Mouse (Mus musculus) forebrain, embryonic 15.5 days (tissue): ENCODE data around the gene Cd8a. TPM values are rescaled to one million over a fixed set of nuclear protein-coding genes. Genes with fewer than 3 reads are reported as not detected.
"Not testable (repeated sequence)": the region's sequence is repeated elsewhere in the genome, so short reads cannot be mapped to it uniquely, and the experiment has no call there.

Source experiments
- ATAC-seq: fragments of 200-750 bp; cut with Nextera tagmentation; replicated peaks from 2 replicates; pipeline ENCODE4 v1.8.0; 2017; ENCODE audit warnings: mild to moderate bottlenecking, moderate TSS enrichment, moderate library complexity
- H3K27ac ChIP-seq: fragments of 300-500 bp; sonication (generic); replicated peaks from 2 replicates; pipeline ENCODE4 v1.5.1; 2015; ENCODE audit warnings: mild to moderate bottlenecking, inconsistent platforms
- H3K27me3 ChIP-seq: fragments of 300-500 bp; sonication (generic); 2 replicates; pipeline ENCODE4 v1.6.1; 2015; ENCODE audit warnings: inconsistent platforms
- H3K36me3 ChIP-seq: fragments of 300-500 bp; sonication (generic); 2 replicates; pipeline ENCODE4 v1.6.1; 2015; ENCODE audit warnings: mild to moderate bottlenecking, inconsistent platforms
- H3K4me1 ChIP-seq: fragments of 300-500 bp; sonication (generic); 2 replicates; pipeline ENCODE4 v1.6.1; 2015; ENCODE audit warnings: inconsistent platforms
- H3K4me2 ChIP-seq: fragments of 300-500 bp; sonication (generic); replicated peaks from 2 replicates; pipeline ENCODE4 v1.6.1; 2015; ENCODE audit warnings: mild to moderate bottlenecking, inconsistent platforms
- H3K4me3 ChIP-seq: fragments of 300-500 bp; sonication (generic); 2 replicates; pipeline ENCODE4 v1.5.1; 2015; ENCODE audit warnings: mild to moderate bottlenecking, inconsistent platforms
- H3K9ac ChIP-seq: fragments of 300-500 bp; sonication (generic); replicated peaks from 2 replicates; pipeline ENCODE4 v1.6.1; 2015; ENCODE audit warnings: mild to moderate bottlenecking, inconsistent platforms
- H3K9me3 ChIP-seq: fragments of 300-500 bp; sonication (generic); 2 replicates; pipeline ENCODE4 v1.6.1; 2016; ENCODE audit warnings: inconsistent platforms
- WGBS: fragments of 180-500 bp; shearing (Covaris S2); methylation state at CpG from one replicate; pipeline ENCODE4 v1.1.7; 2015; ENCODE audit warnings: mixed read lengths; 5-methylcytosine and 5-hydroxymethylcytosine counted together
- polyA plus RNA-seq: library from polyadenylated mRNA; unstranded; fragments of >200 nt; fragmentation: Nextera tagmentation; extraction: Ambion mirVana; gene quantifications from 2 replicates; pipeline ENCODE4 v1.2.1, GENCODE M21; 2015

Cd8a gene
- not detected in 2 replicates for polyA plus RNA-seq

DNA sequence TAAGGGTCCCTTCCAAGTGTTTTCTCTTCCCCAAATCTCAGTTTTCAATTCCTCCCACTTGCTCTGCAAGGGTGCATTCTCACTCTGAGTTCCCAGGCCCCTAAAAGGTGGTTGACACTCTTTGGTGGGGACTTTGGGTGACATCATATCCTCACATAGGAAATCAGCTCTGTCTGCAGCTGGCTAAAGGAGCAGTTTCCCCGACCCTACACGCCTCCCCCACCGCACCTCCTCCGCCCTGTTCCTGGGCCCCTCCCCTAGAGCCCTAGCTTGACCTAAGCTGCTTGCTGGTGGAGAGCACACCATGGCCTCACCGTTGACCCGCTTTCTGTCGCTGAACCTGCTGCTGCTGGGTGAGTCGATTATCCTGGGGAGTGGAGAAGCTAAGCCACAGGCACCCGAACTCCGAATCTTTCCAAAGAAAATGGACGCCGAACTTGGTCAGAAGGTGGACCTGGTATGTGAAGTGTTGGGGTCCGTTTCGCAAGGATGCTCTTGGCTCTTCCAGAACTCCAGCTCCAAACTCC lies at the start of gene Cd8a:
Gene Cd8a (plus strand): TSS at position 179 of the 527 bp plus-strand sequence.
- no peak within 1 kb of the TSS for H3K27ac ChIP-seq
- ATAC-seq = no peak
- H3K4me2 ChIP-seq = no peak within 1 kb of the TSS
- WGBS = 79% methylated on average over 14 of the region's 14 CpGs
- H3K27me3 ChIP-seq = no peaks in the 10 kb centered on the region
- H3K4me3 ChIP-seq = no peak within 1 kb of the TSS
- no peaks in the 10 kb centered on the region for H3K4me1 ChIP-seq
- H3K9ac ChIP-seq = no peak within 1 kb of the TSS
- no peaks in the 10 kb centered on the region for H3K9me3 ChIP-seq
- H3K36me3 ChIP-seq = no peaks in the 10 kb centered on the region

DNA sequence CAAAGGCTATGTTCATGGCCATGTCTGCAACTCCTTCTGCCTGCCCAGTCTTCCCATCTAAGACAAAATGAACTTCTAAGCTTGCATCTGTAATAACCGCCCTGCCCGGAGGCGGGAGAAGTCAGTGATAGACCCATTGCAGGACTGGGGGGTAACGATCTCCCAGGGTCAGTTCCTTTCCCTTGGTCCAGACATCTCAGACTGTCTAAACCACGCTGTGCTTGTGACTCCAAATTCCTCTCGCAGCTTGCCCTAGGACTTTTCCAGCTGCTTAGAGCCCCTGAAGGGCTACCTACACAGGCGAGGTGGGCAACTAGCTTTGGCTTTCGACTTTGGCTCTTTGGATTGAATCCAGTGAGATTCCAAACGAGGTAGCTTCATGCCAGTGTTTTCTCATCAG lies 48.4 kb upstream of the Cd8a start:
- 89% methylated on average over 9 of the region's 9 CpGs for WGBS
- no peak for ATAC-seq
- Histone ChIP-seq H3K4me2 (no peak overlapping the region), H3K9me3 (no peaks in the 10 kb centered on the region), H3K9ac (no peak overlapping the region), H3K27me3 (no peaks in the 10 kb centered on the region), H3K27ac (no peak overlapping the region), H3K36me3 (no peaks in the 10 kb centered on the region), H3K4me1 (no peaks in the 10 kb centered on the region), H3K4me3 (no peak overlapping the region)

DNA sequence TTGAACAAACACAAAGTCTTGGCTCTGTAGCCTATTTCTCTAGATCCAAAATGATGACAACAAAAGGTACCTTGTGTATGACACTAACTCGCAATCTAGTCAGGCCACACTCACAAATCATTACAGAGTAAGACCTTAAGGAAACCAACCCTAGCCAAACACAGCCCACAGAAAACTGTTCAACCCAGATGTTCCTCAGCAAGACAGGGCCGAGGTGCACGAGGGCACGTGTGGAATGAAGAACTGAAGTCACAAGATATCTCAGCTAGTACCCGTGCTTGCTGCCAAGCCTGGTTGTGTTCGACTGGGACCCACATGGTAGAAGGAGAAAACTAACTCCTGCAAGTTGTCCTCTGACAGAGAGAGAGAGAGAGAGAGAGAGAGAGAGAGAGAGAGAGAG lies 43.3 kb upstream of the Cd8a start:
- no peak overlapping the region for H3K4me3 ChIP-seq
- H3K4me2 ChIP-seq = no peak overlapping the region
- ATAC-seq = no peak
- no peaks in the 10 kb centered on the region for H3K4me1 ChIP-seq
- WGBS = 90% methylated on average over 6 of the region's 6 CpGs
- H3K27me3 ChIP-seq = no peaks in the 10 kb centered on the region
- H3K36me3 ChIP-seq = no peaks in the 10 kb centered on the region
- H3K9ac ChIP-seq = no peak overlapping the region
- no peaks in the 10 kb centered on the region for H3K9me3 ChIP-seq
- no peak overlapping the region for H3K27ac ChIP-seq

DNA sequence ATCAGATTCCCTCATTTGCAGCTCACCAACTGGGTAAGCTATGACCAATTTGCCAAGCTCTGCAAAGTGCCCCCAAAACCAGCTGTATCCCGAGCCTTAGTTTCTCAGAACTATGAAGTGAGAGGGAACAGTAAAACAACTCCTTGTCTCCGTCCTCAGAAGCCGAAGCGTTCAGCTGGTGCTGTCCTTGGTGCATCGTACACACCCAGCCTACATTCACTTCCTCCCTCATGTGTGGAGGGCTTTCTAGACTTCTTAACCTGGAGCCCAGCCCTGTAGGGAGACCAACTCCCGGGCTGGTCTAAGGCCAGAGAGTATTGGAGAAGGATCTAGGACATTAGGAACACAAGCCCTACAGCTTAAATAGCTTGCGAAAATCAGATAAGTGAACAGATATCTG lies 42.7 kb upstream of the Cd8a start:
- H3K9me3 ChIP-seq = no peaks in the 10 kb centered on the region
- H3K27me3 ChIP-seq = no peaks in the 10 kb centered on the region
- no peak overlapping the region for H3K4me3 ChIP-seq
- no peaks in the 10 kb centered on the region for H3K4me1 ChIP-seq
- no peak for ATAC-seq
- H3K9ac ChIP-seq = no peak overlapping the region
- H3K36me3 ChIP-seq = no peaks in the 10 kb centered on the region
- no peak overlapping the region for H3K4me2 ChIP-seq
- WGBS = 90% methylated on average over 7 of the region's 7 CpGs
- H3K27ac ChIP-seq = no peak overlapping the region

DNA sequence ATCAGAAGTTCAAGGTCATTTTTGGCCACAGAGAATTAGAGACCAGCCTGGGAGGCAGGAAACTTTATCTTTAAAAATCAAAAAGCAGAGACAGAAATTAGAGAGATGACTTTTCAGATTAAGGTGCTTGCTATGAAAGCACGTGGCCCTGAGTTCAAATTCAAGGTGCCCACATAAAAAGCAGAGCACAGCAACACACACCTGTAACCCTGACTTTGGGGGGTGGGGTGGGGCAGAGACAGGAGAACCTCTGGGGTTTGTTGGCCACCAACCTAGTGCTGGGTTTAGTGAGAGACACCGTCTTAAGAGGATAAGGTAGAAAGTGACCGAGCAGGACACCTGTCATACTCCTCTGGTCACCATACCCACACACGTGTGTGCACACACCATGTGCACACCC lies 41.7 kb upstream of the Cd8a start:
- not testable (repeated sequence) for H3K27me3 ChIP-seq, ATAC-seq, H3K9ac ChIP-seq, H3K4me1 ChIP-seq, H3K36me3 ChIP-seq, H3K4me3 ChIP-seq, H3K9me3 ChIP-seq, H3K27ac ChIP-seq, H3K4me2 ChIP-seq
- 96% methylated on average over 2 of the region's 4 CpGs for WGBS

DNA sequence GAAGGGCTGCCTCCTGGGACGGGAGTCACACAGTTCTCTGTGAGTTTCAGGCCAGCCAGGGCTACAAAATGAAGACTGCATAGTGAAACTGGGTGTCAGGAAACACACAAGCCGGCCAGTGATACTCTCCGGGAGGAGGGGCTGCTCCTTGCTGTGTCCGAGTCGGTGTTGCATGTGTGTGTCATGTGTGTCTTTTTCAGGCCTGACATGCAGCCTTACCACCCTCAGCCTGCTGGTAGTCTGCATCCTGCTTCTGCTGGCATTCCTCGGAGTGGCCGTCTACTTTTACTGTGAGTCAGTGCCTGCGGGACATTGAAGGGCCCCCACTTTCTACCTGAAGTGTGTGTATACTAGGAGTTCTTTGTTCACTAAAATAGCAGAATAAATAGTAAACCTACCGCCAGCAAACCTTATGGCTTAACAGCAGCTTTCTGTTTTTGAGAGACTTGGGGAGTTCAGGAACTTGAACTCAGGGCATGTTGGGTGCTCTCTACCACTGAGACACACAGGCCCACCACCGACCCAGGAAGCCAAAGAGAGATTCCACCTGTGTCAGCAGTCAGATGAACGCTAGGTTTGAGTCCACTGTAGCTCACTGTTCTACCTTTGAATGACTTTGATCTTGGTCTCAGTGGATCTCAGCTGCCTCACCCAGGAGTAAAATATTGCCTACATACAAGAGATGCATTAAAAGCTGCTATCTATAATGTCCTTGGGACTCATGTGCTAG lies 40.8 kb upstream of the Cd8a start:
- Histone ChIP-seq H3K36me3 (no peaks in the 10 kb centered on the region), H3K4me2 (no peak overlapping the region), H3K9me3 (no peaks in the 10 kb centered on the region), H3K27me3 (no peaks in the 10 kb centered on the region), H3K4me1 (no peaks in the 10 kb centered on the region), H3K27ac (no peak overlapping the region), H3K9ac (no peak overlapping the region), H3K4me3 (no peak overlapping the region)
- ATAC-seq = no peak
- WGBS = 91% methylated on average over 11 of the region's 11 CpGs

DNA sequence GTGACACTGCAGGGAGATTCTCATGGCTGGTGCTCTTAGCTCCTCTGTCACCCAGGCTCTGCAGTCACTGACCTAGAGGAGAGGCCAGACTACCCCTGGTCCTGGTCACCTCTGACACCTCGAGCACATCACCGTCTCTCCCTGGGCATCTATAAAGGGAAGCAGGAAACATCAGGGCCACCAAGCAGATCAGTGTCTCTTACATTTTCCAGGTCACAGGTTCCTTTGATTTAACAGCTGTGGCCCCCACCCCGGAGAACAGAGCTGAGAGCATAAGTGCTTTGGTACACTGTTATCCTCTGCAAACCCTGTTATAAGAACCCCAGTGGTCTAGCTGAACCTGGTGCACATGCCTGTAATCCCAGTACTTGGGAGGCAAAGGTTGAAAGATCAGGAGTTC lies 40.2 kb upstream of the Cd8a start:
- no peak overlapping the region for H3K27ac ChIP-seq
- H3K4me3 ChIP-seq = no peak overlapping the region
- 83% methylated on average over 3 of the region's 3 CpGs for WGBS
- H3K4me1 ChIP-seq = no peaks in the 10 kb centered on the region
- H3K9me3 ChIP-seq = no peaks in the 10 kb centered on the region
- H3K27me3 ChIP-seq = no peaks in the 10 kb centered on the region
- no peak overlapping the region for H3K9ac ChIP-seq
- no peak for ATAC-seq
- no peak overlapping the region for H3K4me2 ChIP-seq
- H3K36me3 ChIP-seq = no peaks in the 10 kb centered on the region

DNA sequence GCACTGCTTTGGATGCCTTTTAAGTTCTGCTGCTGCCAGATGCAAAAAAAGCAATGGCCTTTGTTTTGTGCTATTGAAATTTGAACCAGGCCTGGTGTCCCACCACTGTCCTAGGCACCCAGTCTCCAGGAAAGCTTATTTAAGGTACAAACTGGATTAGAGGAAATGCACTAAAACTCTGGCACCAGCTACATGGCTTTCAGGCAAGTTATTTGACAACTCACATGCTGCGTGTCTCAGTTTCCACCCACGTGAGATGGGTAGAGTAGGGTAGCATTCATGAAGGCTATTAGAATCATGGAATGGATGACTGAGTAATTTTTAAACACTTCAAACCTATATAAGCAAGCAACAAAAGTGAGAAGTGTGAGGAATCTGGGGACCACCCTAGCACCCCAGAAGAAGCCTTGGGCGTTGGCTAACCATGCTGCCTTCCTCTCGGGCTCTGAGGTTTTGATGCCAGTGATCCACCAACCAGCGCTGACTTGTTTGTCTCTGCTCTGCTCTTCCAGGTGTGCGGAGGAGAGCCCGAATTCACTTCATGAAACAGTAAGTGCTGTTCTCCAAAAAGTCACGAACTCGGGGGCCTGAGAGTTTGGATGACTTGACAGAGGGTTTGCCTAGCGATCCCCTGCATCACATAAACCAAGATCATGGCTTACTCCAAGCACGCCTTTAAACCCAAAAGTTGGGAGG lies 39.5 kb upstream of the Cd8a start:
- Histone ChIP-seq H3K4me2 (no peak overlapping the region), H3K9ac (no peak overlapping the region), H3K27ac (no peak overlapping the region), H3K27me3 (no peaks in the 10 kb centered on the region), H3K4me1 (no peaks in the 10 kb centered on the region), H3K9me3 (no peaks in the 10 kb centered on the region), H3K36me3 (no peaks in the 10 kb centered on the region), H3K4me3 (no peak overlapping the region)
- ATAC-seq = no peak
- 91% methylated on average over 11 of the region's 11 CpGs for whole genome bisulfite sequencing

DNA sequence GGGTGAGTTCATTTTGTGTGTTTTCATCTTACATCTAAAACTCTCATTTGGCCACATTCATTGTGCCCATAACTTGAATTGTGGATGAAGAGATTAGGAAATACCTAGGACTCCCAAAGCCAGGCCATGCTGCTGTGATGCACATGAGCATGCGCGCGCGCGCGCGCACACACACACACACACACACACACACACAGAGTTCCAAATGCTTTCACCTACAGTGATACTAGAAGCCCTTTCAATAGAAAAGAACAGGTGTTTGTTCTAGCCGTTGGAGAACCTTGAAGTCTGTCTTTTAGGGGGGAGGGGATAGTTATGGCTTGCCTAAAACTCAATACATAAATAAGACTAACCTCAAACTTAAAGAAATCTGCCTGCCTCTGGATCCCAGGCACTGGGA lies 35.6 kb upstream of the Cd8a start:
- Histone ChIP-seq H3K4me2 (no peak overlapping the region), H3K36me3 (no peaks in the 10 kb centered on the region), H3K9me3 (no peaks in the 10 kb centered on the region), H3K4me1 (no peaks in the 10 kb centered on the region), H3K27ac (no peak overlapping the region), H3K4me3 (no peak overlapping the region), H3K27me3 (no peaks in the 10 kb centered on the region), H3K9ac (no peak overlapping the region)
- 95% methylated on average over 8 of the region's 8 CpGs for whole genome bisulfite sequencing
- ATAC-seq = no peak

DNA sequence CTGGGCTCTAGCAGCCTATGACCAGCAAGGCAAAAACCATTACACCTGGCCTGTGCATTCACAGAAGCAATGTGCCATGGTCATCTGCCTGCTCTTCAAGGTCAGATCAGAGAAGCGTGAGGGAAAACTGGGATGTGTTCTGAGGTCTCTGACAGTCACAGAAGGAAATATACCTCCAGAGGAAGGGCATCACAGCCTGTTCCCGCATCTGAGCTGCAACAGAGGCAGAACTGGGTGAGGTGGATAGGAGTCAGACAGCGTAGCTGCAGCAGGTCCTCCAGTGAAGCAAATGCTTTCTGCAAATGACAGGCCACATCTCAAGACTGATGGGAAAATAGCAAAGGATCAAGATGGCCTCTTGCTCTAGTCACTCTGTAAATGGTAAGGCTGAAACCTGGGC lies 34.3 kb upstream of the Cd8a start:
- H3K9me3 ChIP-seq = no peaks in the 10 kb centered on the region
- H3K9ac ChIP-seq = no peak overlapping the region
- H3K27me3 ChIP-seq = no peaks in the 10 kb centered on the region
- no peak overlapping the region for H3K4me3 ChIP-seq
- no peak for ATAC-seq
- H3K4me2 ChIP-seq = no peak overlapping the region
- 87% methylated on average over 3 of the region's 3 CpGs for WGBS
- no peaks in the 10 kb centered on the region for H3K36me3 ChIP-seq
- H3K27ac ChIP-seq = no peak overlapping the region
- H3K4me1 ChIP-seq = no peaks in the 10 kb centered on the region

DNA sequence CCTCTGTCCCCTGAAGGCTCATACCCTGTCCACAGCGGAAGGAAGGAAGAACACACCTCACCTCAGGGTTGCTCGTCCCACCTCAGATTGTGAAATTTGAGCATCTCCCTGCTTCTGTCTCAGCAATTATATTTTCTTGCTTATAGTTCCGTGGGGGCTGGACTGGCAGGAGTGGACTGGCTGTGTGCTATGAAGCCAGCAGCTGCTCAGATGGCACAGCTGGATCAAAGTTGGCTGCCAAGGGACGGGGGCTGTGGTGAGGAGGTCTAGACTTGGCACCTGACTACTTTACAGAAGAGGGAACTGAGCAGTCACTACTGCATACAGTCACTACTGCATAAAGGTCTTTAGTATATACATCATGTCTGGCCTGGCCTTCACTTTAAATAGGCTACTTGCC lies 33.9 kb upstream of the Cd8a start:
- Histone ChIP-seq H3K27me3 (no peaks in the 10 kb centered on the region), H3K36me3 (no peaks in the 10 kb centered on the region), H3K4me2 (no peak overlapping the region), H3K9ac (no peak overlapping the region), H3K4me1 (no peaks in the 10 kb centered on the region), H3K9me3 (no peaks in the 10 kb centered on the region), H3K27ac (no peak overlapping the region), H3K4me3 (no peak overlapping the region)
- ATAC-seq = no peak
- 84% methylated on average over 4 of the region's 4 CpGs for whole genome bisulfite sequencing

DNA sequence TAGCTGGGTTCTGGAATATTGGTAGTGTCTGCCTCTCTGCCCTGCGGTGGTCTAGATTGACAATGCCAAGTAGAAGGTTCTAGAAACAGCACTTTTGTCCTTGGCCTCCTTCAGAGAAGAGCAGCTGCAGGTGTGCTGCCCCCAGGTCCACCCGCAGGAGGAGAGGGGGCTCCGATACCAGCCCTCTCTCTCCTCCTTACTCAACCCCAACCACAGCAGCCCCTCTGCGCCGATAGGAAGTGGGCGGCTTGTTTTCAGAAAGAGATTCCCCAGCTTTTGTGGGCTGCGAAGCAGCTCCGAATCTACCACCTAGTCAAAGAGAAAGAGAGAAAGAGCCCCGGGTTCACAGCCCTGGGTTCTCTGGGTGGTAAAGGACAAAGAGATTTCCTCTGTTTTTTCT lies 32.0 kb upstream of the Cd8a start:
- Histone ChIP-seq H3K4me2 (no peak overlapping the region), H3K9ac (no peak overlapping the region), H3K9me3 (no peaks in the 10 kb centered on the region), H3K4me1 (no peaks in the 10 kb centered on the region), H3K4me3 (no peak overlapping the region), H3K36me3 (no peaks in the 10 kb centered on the region), H3K27ac (no peak overlapping the region), H3K27me3 (no peaks in the 10 kb centered on the region)
- 90% methylated on average over 9 of the region's 9 CpGs for WGBS
- no peak for ATAC-seq
